Mouse (Mus musculus) neural tube, embryonic 15.5 days (tissue): ENCODE data around the gene Shb. TPM values are rescaled to one million over a fixed set of nuclear protein-coding genes. Genes with fewer than 3 reads are reported as not detected.
"Not testable (repeated sequence)": the region's sequence is repeated elsewhere in the genome, so short reads cannot be mapped to it uniquely, and the experiment has no call there.

Experiments
- ATAC-seq: fragments of 200-750 bp; cut with Nextera tagmentation; 2 replicates; pipeline ENCODE4 v1.8.0; 2017; ENCODE audit warnings: mild to moderate bottlenecking, moderate TSS enrichment, moderate library complexity; ENCODE audit not compliant: low FRiP score
- H3K27ac ChIP-seq: fragments of 300-500 bp; sonication (generic); replicated peaks from 2 replicates; pipeline ENCODE4 v1.5.1; 2015; ENCODE audit warnings: mild to moderate bottlenecking, inconsistent platforms
- H3K27me3 ChIP-seq: fragments of 300-500 bp; sonication (generic); replicated peaks from 2 replicates; pipeline ENCODE4 v1.6.1; 2015; ENCODE audit warnings: inconsistent platforms
- H3K36me3 ChIP-seq: fragments of 300-500 bp; sonication (generic); 2 replicates; pipeline ENCODE4 v1.6.1; 2015; ENCODE audit warnings: inconsistent platforms
- H3K4me1 ChIP-seq: fragments of 300-500 bp; sonication (generic); 2 replicates; pipeline ENCODE4 v1.6.1; 2015; ENCODE audit warnings: inconsistent platforms
- H3K4me2 ChIP-seq: fragments of 300-500 bp; sonication (generic); 2 replicates; pipeline ENCODE4 v1.6.1; 2015; ENCODE audit warnings: inconsistent platforms, mild to moderate bottlenecking, moderate library complexity
- H3K4me3 ChIP-seq: fragments of 300-500 bp; sonication (generic); replicated peaks from 2 replicates; pipeline ENCODE4 v1.5.1; 2015; ENCODE audit warnings: mild to moderate bottlenecking, inconsistent platforms
- H3K9ac ChIP-seq: fragments of 300-500 bp; sonication (generic); replicated peaks from 2 replicates; pipeline ENCODE4 v1.6.1; 2015; ENCODE audit warnings: mild to moderate bottlenecking, inconsistent platforms
- H3K9me3 ChIP-seq: fragments of 300-500 bp; sonication (generic); replicated peaks from 2 replicates; pipeline ENCODE4 v1.6.1; 2016; ENCODE audit warnings: inconsistent platforms
- WGBS: fragments of 180-500 bp; shearing (Covaris S2); methylation state at CpG from one replicate; pipeline ENCODE4 v1.1.7; 2015; ENCODE audit warnings: mixed read lengths; 5-methylcytosine and 5-hydroxymethylcytosine counted together
- polyA plus RNA-seq: library from polyadenylated mRNA; unstranded; fragments of >200 nt; fragmentation: Nextera tagmentation; extraction: Ambion mirVana; gene quantifications from 2 replicates; pipeline ENCODE4 v1.2.1, GENCODE M21; 2015

Shb gene
- polyA plus RNA-seq, 1 experiment from 2014 or later, result 3.9 TPM

DNA sequence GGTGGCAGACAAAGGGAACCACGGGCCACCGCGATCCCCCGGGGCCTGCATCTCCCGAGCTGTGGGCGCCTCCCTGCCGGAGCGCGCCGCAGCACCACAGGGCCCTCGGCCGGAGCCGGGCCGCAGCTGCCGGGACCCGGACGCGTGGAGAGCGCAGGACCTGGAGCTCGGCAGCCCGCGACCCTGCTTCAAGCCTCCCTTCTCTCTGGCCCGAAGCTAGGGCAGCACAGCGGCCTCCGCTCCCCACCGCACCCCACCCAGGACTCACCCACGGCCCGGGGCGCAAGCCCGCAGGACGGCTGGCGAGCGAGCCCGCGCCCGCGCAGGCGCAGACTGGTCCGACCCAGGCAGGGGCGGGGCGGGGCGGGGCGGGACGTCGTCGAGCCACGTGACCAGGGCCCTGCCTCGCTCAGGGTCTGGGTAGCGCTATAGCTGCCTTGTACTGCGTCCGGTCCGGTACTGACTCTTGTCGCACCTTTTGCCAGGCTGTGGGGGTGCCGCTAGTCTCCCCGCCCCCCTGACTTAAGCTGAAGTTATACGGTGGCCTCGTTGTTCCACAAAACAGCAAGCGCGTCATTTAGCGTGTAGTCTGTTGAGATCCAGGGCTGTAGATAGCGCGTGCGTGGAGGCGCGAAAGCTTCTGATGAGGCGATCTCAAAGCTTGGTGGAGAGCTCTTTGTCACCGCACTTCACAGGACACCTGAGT lies 123.7 kb downstream of the Shb start, which contains the start of gene Slc25a51:
Gene Slc25a51 (minus strand): TSS at position 340 of the 706 bp plus-strand sequence.
- peaks cover 30% of the 10 kb centered on the region for H3K4me1 ChIP-seq
- H3K4me3 ChIP-seq, result peak within 1 kb of the TSS; percentile 97
- WGBS, result under 1% methylated on average over 65 of the region's 67 CpGs
- H3K4me2 ChIP-seq, result peak within 1 kb of the TSS; percentile 90
- H3K27me3 ChIP-seq, result no peaks in the 10 kb centered on the region
- H3K9me3 ChIP-seq, result no peaks in the 10 kb centered on the region
- H3K36me3 ChIP-seq, result peaks cover 7% of the 10 kb centered on the region
- H3K9ac ChIP-seq, result peak within 1 kb of the TSS; percentile 99
- ATAC-seq, result peak; percentile 97
- H3K27ac ChIP-seq, result peak within 1 kb of the TSS; percentile 96

DNA sequence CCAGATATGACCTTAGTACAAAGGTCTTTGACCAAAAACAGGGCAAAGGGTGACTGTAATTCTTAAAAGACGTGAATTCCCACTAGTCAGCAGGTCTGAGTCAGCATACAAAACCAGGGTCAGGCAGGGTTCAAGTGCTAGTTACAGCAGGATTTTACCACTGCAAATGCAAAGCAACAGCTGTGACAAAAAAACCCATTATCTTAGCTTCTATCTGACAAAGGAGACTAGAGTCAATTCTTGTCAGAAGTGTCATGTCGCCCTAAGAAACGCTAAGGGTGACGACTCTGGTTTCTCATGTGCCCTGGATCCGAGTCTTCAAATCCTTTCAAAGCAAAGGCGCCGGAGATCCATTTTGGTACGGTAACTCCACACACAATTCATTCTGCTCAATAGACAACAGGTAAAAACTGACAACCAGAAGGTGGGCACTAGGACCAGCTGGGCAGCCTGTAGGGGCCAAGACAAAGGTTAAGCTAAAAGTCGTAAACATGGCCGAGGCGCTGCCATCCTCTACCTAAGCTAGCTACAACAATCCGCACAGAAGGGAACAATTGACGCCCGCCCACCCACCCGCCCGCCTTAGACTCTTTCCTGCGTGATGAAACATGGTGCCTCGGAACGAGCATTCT lies 124.5 kb downstream of the Shb start:
- H3K4me2 ChIP-seq, result peak overlapping the region; percentile 90
- H3K36me3 ChIP-seq, result peaks cover 12% of the 10 kb centered on the region
- peak overlapping the region; percentile 96 for H3K27ac ChIP-seq
- H3K9me3 ChIP-seq, result no peaks in the 10 kb centered on the region
- peaks cover 36% of the 10 kb centered on the region for H3K4me1 ChIP-seq
- ATAC-seq, result peak; percentile 26
- H3K9ac ChIP-seq, result peak overlapping the region; percentile 99
- peak overlapping the region; percentile 97 for H3K4me3 ChIP-seq
- H3K27me3 ChIP-seq, result no peaks in the 10 kb centered on the region
- WGBS, result under 1% methylated on average over 19 of the region's 19 CpGs

DNA sequence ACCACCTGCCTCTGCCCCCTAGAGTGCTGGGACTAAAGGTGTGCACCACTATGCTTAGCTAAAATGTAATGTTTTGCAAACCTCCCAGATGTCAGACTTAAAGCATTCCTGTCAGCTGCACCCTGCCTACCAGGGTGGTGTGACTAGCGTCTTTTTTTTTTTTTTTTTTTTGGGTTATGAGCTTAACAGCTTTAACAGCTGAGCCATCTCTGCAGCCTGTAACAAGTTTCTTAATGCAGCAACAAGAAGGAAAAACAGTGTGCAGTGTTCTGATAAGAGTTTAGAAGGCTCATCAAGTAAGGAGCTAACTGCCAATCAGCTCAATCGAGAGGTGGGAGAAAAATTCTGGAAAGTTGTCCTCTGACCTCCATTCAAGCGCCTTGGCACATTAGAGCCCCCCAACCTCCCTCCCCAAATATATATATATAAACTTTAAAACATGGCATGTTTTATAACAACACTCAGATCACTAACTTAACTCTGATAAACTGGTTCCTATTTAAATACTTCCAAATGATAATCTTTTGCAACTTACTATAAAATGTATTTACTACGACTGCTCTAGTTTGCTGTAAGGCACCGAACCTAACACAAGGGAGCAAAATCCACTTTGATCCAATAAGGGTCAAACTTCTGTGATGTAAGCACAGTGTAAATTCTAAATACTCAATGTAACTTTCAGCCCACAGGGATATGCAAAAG lies 125.1 kb downstream of the Shb start:
- 55% methylated on average over 5 of the region's 5 CpGs for WGBS
- H3K4me2 ChIP-seq, result peak overlapping the region; percentile 90
- no peaks in the 10 kb centered on the region for H3K27me3 ChIP-seq
- no peak for ATAC-seq
- H3K4me3 ChIP-seq, result peak overlapping the region; percentile 97
- H3K9me3 ChIP-seq, result no peaks in the 10 kb centered on the region
- no peak overlapping the region for H3K27ac ChIP-seq
- H3K9ac ChIP-seq, result peak overlapping the region; percentile 99
- H3K36me3 ChIP-seq, result peaks cover 19% of the 10 kb centered on the region
- peaks cover 36% of the 10 kb centered on the region for H3K4me1 ChIP-seq

DNA sequence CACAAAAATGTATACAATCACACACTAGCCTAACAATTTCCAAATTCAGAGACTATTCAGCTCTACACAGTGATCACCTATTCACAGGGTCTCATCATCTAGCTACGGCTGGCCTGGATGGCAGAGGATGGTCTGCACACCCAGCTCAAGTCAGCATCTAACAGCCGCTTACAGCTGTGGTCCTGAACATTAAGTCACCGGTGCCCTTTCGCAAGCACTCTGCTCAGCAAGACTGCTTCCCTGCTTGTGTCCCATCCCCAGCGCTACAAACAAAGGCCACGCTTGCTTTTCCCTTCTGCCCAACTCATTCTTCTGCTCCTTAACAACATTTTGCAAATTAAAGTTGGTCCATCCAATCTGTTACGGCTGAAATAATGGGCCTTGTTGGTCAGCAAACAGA lies 125.9 kb downstream of the Shb start:
- Histone ChIP-seq H3K4me3 (no peak overlapping the region), H3K4me2 (peak overlapping the region; percentile 90), H3K36me3 (peaks cover 23% of the 10 kb centered on the region), H3K27ac (no peak overlapping the region), H3K4me1 (peaks cover 36% of the 10 kb centered on the region), H3K9me3 (no peaks in the 10 kb centered on the region), H3K27me3 (no peaks in the 10 kb centered on the region), H3K9ac (0 out of 2 replicates have a peak overlapping the region, but pooled peaks have one; percentile 9)
- 38% methylated on average over 7 of the region's 7 CpGs for WGBS
- no peak for ATAC-seq

DNA sequence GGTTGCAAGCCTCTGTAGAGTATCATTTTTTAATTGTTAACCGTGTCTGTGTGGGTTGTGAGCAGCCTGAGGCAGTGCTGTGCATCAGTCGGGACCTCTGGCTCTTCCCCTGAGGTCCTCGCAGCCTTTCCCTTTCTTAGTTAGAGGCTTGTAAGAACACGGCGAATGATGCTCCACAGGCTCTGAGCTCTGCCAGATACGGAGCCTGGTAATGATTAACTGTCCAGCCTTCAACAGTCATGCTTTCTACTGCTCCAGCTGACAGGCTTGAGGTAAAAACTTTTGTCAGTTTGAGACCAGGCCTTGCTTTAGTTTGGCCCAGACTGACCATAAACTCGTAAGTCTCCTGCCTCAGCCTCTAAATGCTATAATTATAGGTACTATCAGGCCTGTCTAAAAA lies 127.0 kb downstream of the Shb start:
- H3K27me3 ChIP-seq, result no peaks in the 10 kb centered on the region
- WGBS, result 48% methylated on average over 7 of the region's 7 CpGs
- H3K4me3 ChIP-seq, result no peak overlapping the region
- H3K4me1 ChIP-seq, result peaks cover 36% of the 10 kb centered on the region
- no peaks in the 10 kb centered on the region for H3K9me3 ChIP-seq
- no peak overlapping the region for H3K9ac ChIP-seq
- no peak for ATAC-seq
- H3K36me3 ChIP-seq, result peaks cover 26% of the 10 kb centered on the region
- no peak overlapping the region for H3K27ac ChIP-seq
- no peak overlapping the region for H3K4me2 ChIP-seq

DNA sequence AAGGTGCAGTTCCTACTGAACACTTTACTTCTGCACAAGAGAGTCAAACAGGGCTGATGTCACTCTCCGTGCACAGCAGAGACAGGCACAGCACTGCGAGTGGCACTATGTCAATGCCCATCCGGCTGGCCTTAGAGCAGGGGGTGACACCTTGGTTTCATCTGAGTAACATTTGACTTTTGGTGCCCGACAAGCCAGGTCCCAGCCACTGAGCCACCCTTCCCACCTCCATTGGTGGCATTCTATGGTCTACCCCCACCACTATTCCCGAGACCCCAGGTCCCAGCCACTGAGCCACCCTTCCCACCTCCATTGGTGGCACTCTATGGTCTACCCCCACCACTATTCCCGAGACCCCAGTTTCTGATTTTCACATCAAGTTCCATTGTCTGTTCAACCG lies 128.2 kb downstream of the Shb start:
- Histone ChIP-seq H3K27me3 (no peaks in the 10 kb centered on the region), H3K4me3 (no peak overlapping the region), H3K4me1 (peaks cover 34% of the 10 kb centered on the region), H3K9ac (no peak overlapping the region), H3K27ac (no peak overlapping the region), H3K36me3 (peaks cover 36% of the 10 kb centered on the region), H3K9me3 (no peaks in the 10 kb centered on the region), H3K4me2 (no peak overlapping the region)
- WGBS, result 93% methylated on average over 7 of the region's 7 CpGs
- no peak for ATAC-seq

DNA sequence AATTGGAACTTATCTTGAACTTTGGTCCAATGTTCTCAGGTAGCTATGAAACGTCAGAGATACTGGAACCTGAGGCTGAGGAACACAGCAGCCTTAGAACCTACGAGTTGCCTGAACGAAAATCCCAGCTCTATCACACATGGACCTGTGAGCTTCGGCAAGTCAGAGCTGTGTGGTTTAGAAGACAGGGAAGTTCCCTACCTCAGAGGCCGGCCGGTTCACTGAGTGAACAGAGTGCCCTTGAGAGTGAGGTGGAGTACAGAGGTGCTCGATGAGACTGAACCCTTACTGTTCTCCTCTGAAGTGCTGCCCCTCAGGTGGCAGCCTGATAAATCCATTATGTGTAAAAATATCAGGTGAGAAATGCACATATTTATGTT lies 128.8 kb downstream of the Shb start:
- H3K4me2 ChIP-seq, result no peak overlapping the region
- H3K4me1 ChIP-seq, result peaks cover 32% of the 10 kb centered on the region
- H3K4me3 ChIP-seq, result no peak overlapping the region
- H3K9me3 ChIP-seq, result no peaks in the 10 kb centered on the region
- ATAC-seq, result no peak
- WGBS, result 91% methylated on average over 7 of the region's 7 CpGs
- H3K9ac ChIP-seq, result no peak overlapping the region
- no peak overlapping the region for H3K27ac ChIP-seq
- H3K36me3 ChIP-seq, result peaks cover 42% of the 10 kb centered on the region
- H3K27me3 ChIP-seq, result no peaks in the 10 kb centered on the region

DNA sequence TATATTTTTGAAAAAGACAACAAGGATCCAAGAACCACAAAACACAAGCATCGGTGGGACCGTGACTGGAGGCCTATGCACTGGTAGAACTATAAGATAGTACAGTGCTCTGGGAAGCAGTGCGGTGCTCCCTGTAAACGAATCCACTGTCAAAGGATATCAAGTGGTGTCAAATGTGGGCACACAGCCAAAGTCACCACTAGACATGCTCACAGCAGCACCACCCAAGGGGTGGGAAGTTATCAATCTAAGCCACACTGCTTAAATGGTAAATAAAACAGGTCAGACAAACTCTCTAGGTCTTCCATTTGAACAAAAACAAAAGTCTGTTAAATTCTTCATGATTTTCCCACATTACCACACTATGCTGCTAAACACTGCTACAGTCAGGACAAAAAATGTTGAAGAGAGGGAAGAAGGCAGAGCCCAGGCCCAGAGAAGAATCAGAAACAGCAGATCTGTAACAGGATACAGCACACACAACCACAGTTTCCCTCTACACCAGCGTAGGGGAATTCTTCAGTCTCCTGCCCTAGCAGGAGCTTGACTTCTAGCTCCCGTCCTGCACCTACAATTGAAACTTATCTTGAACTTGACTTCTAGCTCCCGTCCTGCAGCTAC lies 129.3 kb downstream of the Shb start:
- Histone ChIP-seq H3K4me2 (no peak overlapping the region), H3K9me3 (no peaks in the 10 kb centered on the region), H3K27ac (no peak overlapping the region), H3K4me1 (peaks cover 32% of the 10 kb centered on the region), H3K4me3 (no peak overlapping the region), H3K27me3 (no peaks in the 10 kb centered on the region), H3K36me3 (peaks cover 47% of the 10 kb centered on the region), H3K9ac (no peak overlapping the region)
- WGBS, result 86% methylated on average over 7 of the region's 7 CpGs
- no peak for ATAC-seq

DNA sequence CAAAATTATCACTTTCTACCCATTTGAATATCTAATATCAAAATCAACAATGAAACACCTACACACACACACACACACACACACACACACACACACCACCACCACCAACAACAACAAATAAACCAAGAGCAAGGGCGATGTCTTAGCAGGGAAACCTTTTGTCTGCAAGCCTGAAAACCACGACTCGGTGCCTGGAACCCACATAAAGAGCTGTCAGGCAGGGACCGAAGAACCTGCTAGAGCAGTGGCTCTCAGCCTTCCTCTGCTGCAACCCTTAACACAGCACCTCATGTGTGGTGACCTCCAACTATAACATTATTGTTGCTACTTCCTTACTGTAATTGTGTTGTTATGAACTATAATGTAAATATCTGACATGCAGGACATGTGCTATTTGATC lies 130.0 kb downstream of the Shb start:
- 92% methylated on average over 4 of the region's 4 CpGs for WGBS
- H3K4me3 ChIP-seq, result no peak overlapping the region
- no peak overlapping the region for H3K4me2 ChIP-seq
- peaks cover 28% of the 10 kb centered on the region for H3K4me1 ChIP-seq
- H3K27ac ChIP-seq, result no peak overlapping the region
- no peak for ATAC-seq
- H3K27me3 ChIP-seq, result no peaks in the 10 kb centered on the region
- peaks cover 51% of the 10 kb centered on the region for H3K36me3 ChIP-seq
- no peaks in the 10 kb centered on the region for H3K9me3 ChIP-seq
- H3K9ac ChIP-seq, result no peak overlapping the region

DNA sequence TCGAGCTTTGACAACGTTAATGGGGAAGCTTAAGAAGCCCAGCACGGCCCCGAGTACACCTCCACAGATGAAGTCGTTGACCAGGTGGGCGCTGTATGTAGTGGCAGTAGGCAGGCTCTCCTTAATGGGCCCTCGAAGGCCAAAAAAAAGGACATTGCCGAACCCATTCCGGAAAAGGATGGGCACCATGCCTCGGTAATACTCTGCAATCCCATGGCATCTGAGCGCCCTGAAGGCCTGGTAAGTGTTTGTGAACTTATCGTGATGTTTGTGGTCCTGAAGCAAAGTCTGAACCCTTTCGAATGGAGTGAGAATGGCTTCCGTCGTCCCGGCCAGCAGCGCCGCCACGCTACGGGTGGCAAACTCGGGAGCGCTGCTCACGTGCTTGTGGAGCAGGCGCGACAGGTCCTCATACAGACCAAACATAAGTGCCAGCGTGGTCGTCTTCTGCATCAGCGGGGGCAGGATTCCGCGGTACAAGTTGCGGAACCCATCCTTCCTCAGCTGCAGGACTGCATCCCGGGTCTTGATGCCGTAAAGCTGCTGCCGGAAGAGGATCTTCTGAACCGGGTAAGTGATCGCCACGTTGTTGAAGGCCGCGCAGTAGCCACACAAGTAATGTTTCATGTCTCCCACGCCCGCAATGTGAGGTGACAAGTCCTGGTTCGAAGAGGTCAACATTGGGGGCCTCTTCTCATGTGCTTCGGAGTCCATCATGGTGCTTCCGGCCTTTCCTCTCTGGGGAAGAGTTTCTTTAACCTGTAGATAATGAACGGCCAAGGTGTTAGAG lies 132.7 kb downstream of the Shb start:
- no peak overlapping the region for H3K4me3 ChIP-seq

DNA sequence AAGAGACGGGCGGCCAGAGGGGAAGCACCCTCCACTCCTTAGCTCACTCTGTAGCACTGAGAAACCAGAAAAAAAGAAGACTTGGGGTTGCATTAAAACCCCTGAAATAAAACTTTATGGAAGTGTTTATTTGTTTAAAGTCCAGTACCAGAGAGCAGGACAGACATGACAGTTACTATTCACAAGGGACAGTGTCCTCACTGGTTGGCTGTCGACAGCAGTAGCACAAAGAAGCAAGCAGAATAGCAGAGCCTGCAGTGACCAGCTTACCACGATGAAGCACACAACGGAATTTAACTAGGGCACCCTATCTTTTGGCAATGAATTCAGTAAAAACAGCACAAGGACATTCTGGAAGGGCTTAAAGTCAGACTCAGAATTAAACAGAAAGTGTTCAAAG lies 134.0 kb downstream of the Shb start:
- not testable (repeated sequence) for ATAC-seq, H3K4me3 ChIP-seq, H3K4me1 ChIP-seq, H3K27me3 ChIP-seq, H3K9ac ChIP-seq, H3K27ac ChIP-seq, H3K4me2 ChIP-seq, H3K9me3 ChIP-seq
- H3K36me3 ChIP-seq, result peaks cover 48% of the 10 kb centered on the region
- 88% methylated on average over 5 of the region's 5 CpGs for WGBS

More for the DNA sequence above, 132.7 kb downstream of the Shb start:
- 97% methylated on average over 45 of the region's 45 CpGs for WGBS
- ATAC-seq, result no peak
- Histone ChIP-seq H3K36me3 (peaks cover 58% of the 10 kb centered on the region), H3K27me3 (no peaks in the 10 kb centered on the region), H3K9ac (no peak overlapping the region), H3K4me2 (no peak overlapping the region), H3K9me3 (no peaks in the 10 kb centered on the region), H3K4me1 (peaks cover 7% of the 10 kb centered on the region; the same call in 1 of the 2 replicates), H3K27ac (no peak overlapping the region)
